8 mouse cellular contexts compared by ENCODE assay signal in genomic region chr8:122284659-122285261, GRCm38 (mm10). TPM values are rescaled to one million over a fixed set of nuclear protein-coding genes. Genes with fewer than 3 reads are reported as not detected.
DNase-seq lines count a peak whose midpoint lies in the region; ATAC-seq and TF ChIP-seq lines count a peak whose summit lies in the region.

No protein-coding gene starts in this region.

- peak overlapping the region; percentile 97 for H3K4me2 ChIP-seq in forebrain, embryonic 13.5 days
- peak overlapping the region; percentile 96 for H3K4me2 ChIP-seq in limb, embryonic 11.5 days (ENCODE audit: low read depth, severe bottlenecking)
- H3K4me2 ChIP-seq in midbrain, embryonic 15.5 days = peak overlapping the region; percentile 98

- 4% methylated on average over 21 of the region's 21 CpGs for WGBS in forebrain, embryonic 13.5 days
- WGBS in limb, embryonic 11.5 days = 2% methylated on average over 21 of the region's 21 CpGs
- WGBS in midbrain, embryonic 15.5 days = 5% methylated on average over 21 of the region's 21 CpGs

- H3K4me3 ChIP-seq in MEL (ENCODE audit: control insufficient read depth in 1 of 2, insufficient read depth in 1 of 2, low read depth in 2 of 2, low read length in 2 of 2) = peak overlapping the region; percentile 75 to 87
- peak overlapping the region; percentile 61 for H3K4me3 ChIP-seq in forebrain, embryonic 13.5 days
- peak overlapping the region; percentile 48 for H3K4me3 ChIP-seq in limb, embryonic 11.5 days (ENCODE audit: low read depth, low read length)
- H3K4me3 ChIP-seq in midbrain, embryonic 15.5 days = peak overlapping the region; percentile 57

- no peaks in the 10 kb centered on the region for H3K27me3 ChIP-seq in MEL (ENCODE audit: control insufficient read depth in 1 of 2, insufficient read depth in 2 of 2, low read length in 2 of 2)
- peaks cover 56% of the 10 kb centered on the region for H3K27me3 ChIP-seq in forebrain, embryonic 13.5 days
- peaks cover 24% of the 10 kb centered on the region for H3K27me3 ChIP-seq in limb, embryonic 11.5 days (ENCODE audit: control insufficient read depth, insufficient read depth, low read length)
- H3K27me3 ChIP-seq in midbrain, embryonic 15.5 days (replicated peaks) = peaks cover 12% of the 10 kb centered on the region; the same call in 1 of the 2 replicates

- no peak for TF ChIP-seq CTCF in MEL (IDR thresholded peaks at IDR 0.05 in 2 of 3, conservative IDR thresholded peaks at IDR 0.05 in 1 of 3; ENCODE audit: control insufficient read depth in 1 of 3, insufficient read depth in 1 of 3, low read depth in 2 of 3, low read length in 3 of 3, poor library complexity in 1 of 3, severe bottlenecking in 1 of 3)

- TF ChIP-seq RAD21 in MEL (IDR thresholded peaks at IDR 0.05; ENCODE audit: low read depth, low read length) = no peak

- peak; percentile 36 for DNase-seq in adrenal gland, postnatal 14 days
- DNase-seq in adrenal gland, postnatal 36 days = no peak
- peak; percentile 96 for DNase-seq in MEL (ENCODE audit: low read depth, low spot score)
- peak; percentile 43 for DNase-seq in limb, embryonic 11.5 days (ENCODE audit: low spot score)
- DNase-seq in thymus, postnatal 36 days = peak; percentile 51 to 67

- peak; percentile 21 to 31; a peak in 1 of 4 replicates for TF ChIP-seq POLR2A in MEL (IDR thresholded peaks at IDR 0.05; ENCODE audit: control insufficient read depth in 1 of 2, insufficient read depth in 1 of 2, low read depth in 1 of 2, low read length in 2 of 2, poor library complexity in 1 of 2)

- no peak for ATAC-seq in forebrain, embryonic 13.5 days
- ATAC-seq in limb, embryonic 11.5 days (ENCODE audit: insufficient number of reproducible peaks, low FRiP score, low TSS enrichment, low read depth) = no peak
- ATAC-seq in midbrain, embryonic 15.5 days (replicated peaks) = no peak
- no peak for ATAC-seq in frontal cortex, adult (ENCODE audit: low TSS enrichment)

- H3K36me3 ChIP-seq in MEL (ENCODE audit: control insufficient read depth in 1 of 2, insufficient read depth in 2 of 2, low read length in 2 of 2) = peaks cover 0 to 48% of the 10 kb centered on the region in 2 experiments; a peak in 3 of 4 replicates
- no peaks in the 10 kb centered on the region for H3K36me3 ChIP-seq in forebrain, embryonic 13.5 days (ENCODE audit: poor library complexity, severe bottlenecking)
- no peaks in the 10 kb centered on the region for H3K36me3 ChIP-seq in limb, embryonic 11.5 days (ENCODE audit: control insufficient read depth, insufficient read depth, low read length)
- no peaks in the 10 kb centered on the region for H3K36me3 ChIP-seq in midbrain, embryonic 15.5 days (replicated peaks)

- H3K27ac ChIP-seq in MEL (ENCODE audit: control insufficient read depth, low read depth, low read length) = peak overlapping the region; percentile 91
- no peak overlapping the region for H3K27ac ChIP-seq in forebrain, embryonic 13.5 days
- no peak overlapping the region for H3K27ac ChIP-seq in limb, embryonic 11.5 days (replicated peaks; ENCODE audit: low read depth, low read length)
- peak overlapping the region; percentile 16 for H3K27ac ChIP-seq in midbrain, embryonic 15.5 days

- no peaks in the 10 kb centered on the region for H3K9me3 ChIP-seq in MEL (replicated peaks; ENCODE audit: insufficient read depth, low read length)
- no peaks in the 10 kb centered on the region for H3K9me3 ChIP-seq in forebrain, embryonic 13.5 days (replicated peaks)
- no peaks in the 10 kb centered on the region for H3K9me3 ChIP-seq in limb, embryonic 11.5 days (ENCODE audit: control insufficient read depth, low read length)
- no peaks in the 10 kb centered on the region for H3K9me3 ChIP-seq in midbrain, embryonic 15.5 days

- H3K79me2 ChIP-seq in MEL (ENCODE audit: control insufficient read depth, insufficient read depth, low read length, poor library complexity) = peaks cover 81% of the 10 kb centered on the region

- peak; percentile 86 to 94 for TF ChIP-seq EP300 in MEL (IDR thresholded peaks at IDR 0.05; ENCODE audit: low read depth in 1 of 2, low read length in 2 of 2)

- peak overlapping the region; percentile 92 for H3K9ac ChIP-seq in MEL (ENCODE audit: control insufficient read depth, low read depth, low read length, poor library complexity, severe bottlenecking)
- peak overlapping the region; percentile 75 for H3K9ac ChIP-seq in forebrain, embryonic 13.5 days
- H3K9ac ChIP-seq in limb, embryonic 11.5 days (ENCODE audit: low read length) = peak overlapping the region; percentile 41; the same call in 1 of the 2 replicates
- peak overlapping the region; percentile 41; the same call in 1 of the 2 replicates for H3K9ac ChIP-seq in midbrain, embryonic 15.5 days

- peaks cover 14 to 55% of the 10 kb centered on the region in 2 experiments; a peak in 3 of 4 replicates for H3K4me1 ChIP-seq in MEL (ENCODE audit: control insufficient read depth in 1 of 2, insufficient read depth in 2 of 2, low read length in 2 of 2)
- peaks cover 42% of the 10 kb centered on the region for H3K4me1 ChIP-seq in forebrain, embryonic 13.5 days
- H3K4me1 ChIP-seq in limb, embryonic 11.5 days (ENCODE audit: control insufficient read depth, insufficient read depth, low read length) = peaks cover 29% of the 10 kb centered on the region
- peaks cover 32% of the 10 kb centered on the region for H3K4me1 ChIP-seq in midbrain, embryonic 15.5 days

TF ChIP-seq in MEL, 35 proteins besides CTCF, POLR2A, EP300 and RAD21:
- TF ChIP-seq USF1 (IDR thresholded peaks at IDR 0.05; ENCODE audit: low read depth, low read length) = no peak
- TF ChIP-seq GATA1 (IDR thresholded peaks at IDR 0.05; ENCODE audit: low read depth, low read length) = peak; percentile 93
- peak; percentile 99 for TF ChIP-seq CHD1 (IDR thresholded peaks at IDR 0.05; ENCODE audit: low read depth, low read length)
- peak; percentile 35; the same call in 1 of the 2 replicates for TF ChIP-seq MAFK (IDR thresholded peaks at IDR 0.05; ENCODE audit: borderline replicate concordance, low read depth, low read length)
- TF ChIP-seq SMC3 (IDR thresholded peaks at IDR 0.05; ENCODE audit: low read depth, low read length) = 0 out of 2 replicates have a peak, but pooled peaks have one; percentile 9
- TF ChIP-seq UBTF (IDR thresholded peaks at IDR 0.05; ENCODE audit: borderline replicate concordance, insufficient read depth, low read depth, low read length) = no peak
- no peak; the same call in 1 of the 2 replicates for TF ChIP-seq GABPA (IDR thresholded peaks at IDR 0.05; ENCODE audit: low read depth, low read length)
- peak; percentile 64 for TF ChIP-seq HCFC1 (IDR thresholded peaks at IDR 0.05; ENCODE audit: low read depth, low read length)
- peak; percentile 87 for TF ChIP-seq MYC (IDR thresholded peaks at IDR 0.05; ENCODE audit: low read depth, low read length)
- TF ChIP-seq MXI1 (IDR thresholded peaks at IDR 0.05; ENCODE audit: low read depth, low read length) = peak; percentile 59; the same call in 1 of the 2 replicates
- TF ChIP-seq NELFE (IDR thresholded peaks at IDR 0.05; ENCODE audit: low read depth, low read length) = peak; percentile 52
- TF ChIP-seq SIN3A (IDR thresholded peaks at IDR 0.05; ENCODE audit: low read length) = peak; percentile 82
- TF ChIP-seq USF2 (IDR thresholded peaks at IDR 0.05; ENCODE audit: borderline replicate concordance in 1 of 2, insufficient read depth in 1 of 2, low read depth in 1 of 2, low read length in 2 of 2) = no peak
- 0 out of 2 replicates have a peak, but pooled peaks have one; percentile 53 for TF ChIP-seq RCOR1 (IDR thresholded peaks at IDR 0.05; ENCODE audit: low read depth, low read length)
- TF ChIP-seq POLR2AphosphoS5 (IDR thresholded peaks at IDR 0.05; ENCODE audit: borderline replicate concordance, low read depth, low read length) = no peak
- peak; percentile 71; the same call in 1 of the 2 replicates for TF ChIP-seq E2F4 (IDR thresholded peaks at IDR 0.05; ENCODE audit: borderline replicate concordance, low read depth, low read length)
- TF ChIP-seq ZMIZ1 (IDR thresholded peaks at IDR 0.05; ENCODE audit: low read depth, low read length) = 0 out of 2 replicates have a peak, but pooled peaks have one; percentile 64
- TF ChIP-seq ZC3H11A (IDR thresholded peaks at IDR 0.05; ENCODE audit: low read depth, low read length) = 0 out of 2 replicates have a peak, but pooled peaks have one; percentile 1
- TF ChIP-seq TBP (IDR thresholded peaks at IDR 0.05; ENCODE audit: low read depth, low read length) = peak; percentile 70
- TF ChIP-seq TCF12 (IDR thresholded peaks at IDR 0.05; ENCODE audit: low read depth, low read length) = peak; percentile 95
- TF ChIP-seq BHLHE40 (IDR thresholded peaks at IDR 0.05; ENCODE audit: borderline replicate concordance, low read depth, low read length) = peak; percentile 54; the same call in 1 of the 2 replicates
- 0 out of 2 replicates have a peak, but pooled peaks have one; percentile 16 for TF ChIP-seq JUND (IDR thresholded peaks at IDR 0.05; ENCODE audit: low read depth, low read length)
- peak; percentile 89 for TF ChIP-seq ETS1 (IDR thresholded peaks at IDR 0.05; ENCODE audit: low read depth, low read length)
- TF ChIP-seq KAT2A (conservative IDR thresholded peaks at IDR 0.05; ENCODE audit: low read depth, low read length) = no peak; the same call in 1 of the 2 replicates
- peak; percentile 97 for TF ChIP-seq MAZ (IDR thresholded peaks at IDR 0.05; ENCODE audit: low read depth, low read length)
- TF ChIP-seq TAL1 (IDR thresholded peaks at IDR 0.05; ENCODE audit: low read length) = peak; percentile 93
- TF ChIP-seq MAX (IDR thresholded peaks at IDR 0.05; ENCODE audit: low read length) = peak; percentile 81

RNA-seq across cellular contexts. Expression of gene Zfpm1, which starts 2.8 kb away (rescaled TPM):
- 23.6 and 24.6 TPM in 2 replicates for total RNA-seq in adrenal gland, postnatal 14 days (2021)
- 10 to 100 TPM; 14.0 to 15.5 TPM for total RNA-seq in adrenal gland, postnatal 36 days (2021)
- 104 and 133 TPM in 2 replicates for total RNA-seq in MEL (2012; rRNA removed)
- 100 to 1,000 TPM; 260 to 343 TPM for polyA plus RNA-seq in MEL (2012; ENCODE audit: insufficient read depth in 1 of 2, insufficient read length in 2 of 2, low read depth in 1 of 2, low replicate concordance in 2 of 2, missing spikeins in 1 of 2)
- 0.48 and 0.49 TPM in 2 replicates for polyA plus RNA-seq in forebrain, embryonic 13.5 days (2015; fragmentation: Nextera tagmentation; extraction: Ambion mirVana)
- polyA plus RNA-seq in limb, embryonic 11.5 days (2014; fragmentation: Nextera tagmentation; extraction: Ambion mirVana) = 1.3 and 1.4 TPM in 2 replicates
- 1.5 and 1.8 TPM in 2 replicates for polyA plus RNA-seq in midbrain, embryonic 15.5 days (2015; fragmentation: Nextera tagmentation; extraction: Ambion mirVana)

Comparison
In these comparisons a context has a peak if more than half of its experiments do, and no peak if none do; other contexts are left out.
1. DNase-seq: peak in adrenal gland, postnatal 14 days (single experiment), MEL (single experiment), limb, embryonic 11.5 days (single experiment) and thymus, postnatal 36 days (2 of 2); none in adrenal gland, postnatal 36 days (0 of 2).
2. H3K27ac ChIP-seq: peak in MEL (single experiment) and midbrain, embryonic 15.5 days (single experiment); none in forebrain, embryonic 13.5 days (single experiment) and limb, embryonic 11.5 days (single experiment).
3. H3K9ac ChIP-seq: peak in every context shown above with its lines; median percentile 92 in MEL; 75 in forebrain, embryonic 13.5 days; 41 in limb, embryonic 11.5 days; 41 in midbrain, embryonic 15.5 days.
4. RNA of gene Zfpm1, which starts 2.8 kb away (polyA plus RNA-seq): 260 to 343 TPM in MEL; 1.5 to 1.8 TPM in midbrain, embryonic 15.5 days, 1.3 to 1.4 TPM in limb, embryonic 11.5 days and 0.48 to 0.49 TPM in forebrain, embryonic 13.5 days; every median in the first group is over 10 times any median in the second.
5. Peak in every context shown above with its lines, with median percentiles within 50 percentile points of each other: H3K4me3 ChIP-seq and H3K4me2 ChIP-seq.